Mouse (Mus musculus): Measurements from ENCODE around the gene Taf1.

DNA sequence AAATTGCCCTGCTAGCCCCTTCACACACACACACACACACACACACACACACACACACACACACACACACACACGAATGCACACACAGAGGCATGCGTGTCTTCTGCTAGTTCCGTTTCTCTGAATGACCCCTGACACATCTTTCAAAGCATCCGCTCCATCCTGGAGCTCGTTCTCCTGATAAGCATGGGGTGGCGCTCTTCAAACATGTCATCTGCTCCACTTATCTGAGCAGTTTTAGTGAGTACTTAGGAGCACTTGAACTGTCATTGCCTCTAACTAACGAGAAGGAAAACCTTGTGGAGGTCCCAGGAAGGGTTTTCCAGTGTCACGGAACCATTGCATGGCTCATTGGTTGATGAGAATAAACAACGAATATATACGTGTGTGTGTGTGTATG is 85.4 kb downstream of the Taf1 start:
- TF ChIP-seq USF1 (IDR thresholded peaks at IDR 0.05; ENCODE audit: low read depth) (no peak), POLR2A (IDR thresholded peaks at IDR 0.05; ENCODE audit: insufficient read length, low read depth) (no peak), MAX (IDR thresholded peaks at IDR 0.05; ENCODE audit: low read depth) (no peak), E2F4 (IDR thresholded peaks at IDR 0.05; ENCODE audit: insufficient read depth) (no peak), MYOG (IDR thresholded peaks at IDR 0.05; ENCODE audit: control insufficient read depth in 1 of 3, insufficient read depth in 1 of 3, insufficient read length in 2 of 3, low read depth in 2 of 3) (no peak), SRF (IDR thresholded peaks at IDR 0.05; ENCODE audit: control insufficient read depth, insufficient read length, low read depth) (no peak), TCF12 (IDR thresholded peaks at IDR 0.05; ENCODE audit: insufficient read depth, poor library complexity, severe bottlenecking) (no peak), MYOD1 (IDR thresholded peaks at IDR 0.05; ENCODE audit: control insufficient read depth in 1 of 3, insufficient read length in 2 of 3, low read depth in 2 of 3) (no peak), REST (IDR thresholded peaks at IDR 0.05; ENCODE audit: insufficient read depth, insufficient read length) (no peak), CEBPB (IDR thresholded peaks at IDR 0.05; ENCODE audit: insufficient read depth, poor library complexity, severe bottlenecking) (no peak), POLR2AphosphoS2 (IDR thresholded peaks at IDR 0.05; ENCODE audit: insufficient read length, low read depth) (no peak)
